Mouse (Mus musculus) brain, embryonic 14.5 days (tissue): ENCODE data around the gene Cux1. TPM values are rescaled to one million over a fixed set of nuclear protein-coding genes. Genes with fewer than 3 reads are reported as not detected.

Source experiments
- DNase-seq: peaks from one replicate; pipeline ENCODE4 v3.0.0-alpha.2; 2011; ENCODE audit warnings: low read depth
- CTCF ChIP-seq: fragments of 200-500 bp; IDR thresholded peaks from 2 replicates; pipeline ENCODE4 v1.5.1; 2012; ENCODE audit warnings: inconsistent platforms, mild to moderate bottlenecking, moderate library complexity, borderline replicate concordance; ENCODE audit not compliant: insufficient read depth, insufficient read length; ENCODE audit errors: extremely low read depth
- POLR2A ChIP-seq: fragments of 200-500 bp; IDR thresholded peaks from 2 replicates; pipeline ENCODE4 v1.6.1; 2012; ENCODE audit warnings: mild to moderate bottlenecking, inconsistent platforms, borderline replicate concordance; ENCODE audit not compliant: poor library complexity, insufficient read depth, insufficient read length, severe bottlenecking; ENCODE audit errors: extremely low read depth
- polyA plus RNA-seq: library from polyadenylated mRNA; depleted of rRNA; stranded (reverse); fragments of >200 nt; gene quantifications from 2 replicates; pipeline ENCODE4 v1.2.3, GENCODE M21; 2012

The Cux1 gene
- polyA plus RNA-seq, 1 experiment = 92.0 TPM

- no peak for DNase-seq
- TF ChIP-seq CTCF (no peak), POLR2A (no peak)
Measured at GRCm38 (mm10) chr5:136362473-136363230, 204.6 kb downstream of the Cux1 start.

DNA sequence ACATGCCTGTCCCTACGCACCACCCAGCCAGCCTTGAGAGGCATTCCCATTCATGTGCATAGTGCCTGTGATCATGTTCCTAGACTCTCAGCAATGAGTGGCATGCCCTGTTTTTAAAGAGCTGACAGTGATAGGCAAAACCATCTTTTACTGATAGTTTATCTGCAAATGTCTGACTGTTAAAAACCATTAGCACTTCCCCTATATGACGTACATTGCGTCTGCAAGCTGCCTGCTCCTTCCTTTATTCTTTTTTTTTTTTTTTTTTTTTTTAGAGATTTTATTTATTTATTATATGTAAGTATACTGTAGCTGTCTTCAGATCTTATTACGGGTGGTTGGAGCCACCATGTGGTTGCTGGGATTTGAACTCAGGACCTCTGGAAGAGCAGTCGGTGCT lies 205.3 kb downstream of the Cux1 start:
- TF ChIP-seq POLR2A (no peak), CTCF (no peak)
- no peak for DNase-seq

DNA sequence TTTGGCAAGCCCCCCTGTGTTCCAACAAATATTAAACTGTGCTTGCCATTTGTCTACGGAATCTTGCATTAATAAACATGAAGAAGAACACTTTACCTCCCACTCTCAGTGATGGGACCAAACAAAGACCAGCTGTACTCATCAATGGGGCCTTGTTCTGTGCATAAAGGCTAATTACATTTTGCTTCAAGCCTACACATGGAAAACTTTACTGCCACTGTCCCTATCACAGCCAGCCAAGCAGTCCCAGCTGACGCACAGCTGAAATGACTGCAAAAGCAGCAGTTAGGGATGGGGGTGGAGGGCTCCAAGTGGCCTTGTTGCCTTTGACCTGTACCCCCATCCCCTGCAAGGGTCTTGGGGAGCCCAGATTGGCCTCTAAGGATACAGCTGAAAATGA lies 210.1 kb downstream of the Cux1 start:
- DNase-seq = peak; percentile 85
- TF ChIP-seq POLR2A (no peak), CTCF (no peak)

DNA sequence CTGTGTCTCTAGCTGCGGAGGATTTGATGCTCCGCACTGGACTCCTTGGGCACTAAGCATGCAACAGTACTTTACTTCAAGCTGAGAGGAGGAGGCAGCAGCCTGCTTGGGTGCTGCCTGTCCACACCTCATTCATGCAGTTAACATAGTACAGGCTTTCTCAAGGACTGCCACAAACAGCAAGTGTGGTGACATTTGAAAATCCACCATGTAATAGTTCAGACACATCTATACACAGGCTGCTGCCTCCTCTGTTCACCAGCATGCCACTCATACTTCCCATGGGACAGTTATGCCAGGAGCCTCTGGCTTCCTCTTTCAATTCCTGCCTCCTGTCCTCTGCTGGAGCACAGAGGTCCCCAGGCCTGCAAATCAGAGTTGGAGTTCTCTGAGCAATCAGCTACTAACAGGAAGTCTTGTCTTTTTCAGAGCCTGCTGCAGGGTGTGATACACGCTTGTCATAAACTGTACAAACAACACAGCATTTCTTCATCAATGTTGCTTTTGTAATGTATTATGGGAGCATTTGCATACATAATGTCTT lies 211.6 kb downstream of the Cux1 start:
- no peak for DNase-seq
- TF ChIP-seq CTCF = no peak
- TF ChIP-seq POLR2A = no peak

- TF ChIP-seq CTCF (no peak), POLR2A (no peak)
- peak; percentile 34 for DNase-seq
Measured at GRCm38 (mm10) chr5:136354729-136355128, 212.6 kb downstream of the Cux1 start.

- DNase-seq = peak; percentile 65
Measured at GRCm38 (mm10) chr5:136353114-136353513, 214.2 kb downstream of the Cux1 start.

GRCm38 (mm10) chr5:136343156-136343890 lies 224.0 kb downstream of the Cux1 start:
- TF ChIP-seq CTCF (no peak), POLR2A (no peak)
- DNase-seq = no peak

More at GRCm38 (mm10) chr5:136353114-136353513, 214.2 kb downstream of the Cux1 start:
- TF ChIP-seq POLR2A = no peak
- no peak for TF ChIP-seq CTCF

- no peak for DNase-seq
Measured at GRCm38 (mm10) chr5:136336798-136337527, 230.3 kb downstream of the Cux1 start.

GRCm38 (mm10) chr5:136335681-136336080 lies 231.6 kb downstream of the Cux1 start:
- TF ChIP-seq CTCF (no peak), POLR2A (no peak)
- DNase-seq = no peak

More at GRCm38 (mm10) chr5:136336798-136337527, 230.3 kb downstream of the Cux1 start:
- TF ChIP-seq POLR2A (no peak), CTCF (no peak)

DNA sequence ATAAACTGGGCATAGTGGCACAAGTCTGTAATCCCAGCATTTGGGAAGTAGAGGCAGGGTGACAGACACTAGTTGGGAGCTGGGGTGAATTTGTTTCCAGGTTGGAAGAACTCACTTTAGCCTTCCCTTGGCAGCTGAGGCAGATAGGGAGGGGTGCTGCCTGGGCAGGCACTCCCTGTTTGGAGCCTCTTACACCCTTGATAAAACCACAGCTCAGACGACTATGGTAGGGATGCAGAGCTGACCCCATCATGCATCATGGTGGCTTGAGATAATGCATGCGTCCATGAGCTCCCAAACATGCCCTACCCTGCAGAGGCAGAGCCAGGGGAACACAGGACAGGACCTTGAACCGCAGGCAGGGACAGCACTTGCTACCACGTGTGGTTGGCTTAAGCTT lies 232.5 kb downstream of the Cux1 start:
- DNase-seq = no peak
- TF ChIP-seq CTCF (no peak), POLR2A (no peak)

- no peak for DNase-seq
- no peak for TF ChIP-seq CTCF
- no peak for TF ChIP-seq POLR2A
Measured at GRCm38 (mm10) chr5:136334051-136334450, 233.2 kb downstream of the Cux1 start.

GRCm38 (mm10) chr5:136332786-136333462 lies 234.4 kb downstream of the Cux1 start:
- peak; percentile 43 for DNase-seq

More at GRCm38 (mm10) chr5:136332786-136333462, 234.4 kb downstream of the Cux1 start:
- no peak for TF ChIP-seq CTCF
- no peak for TF ChIP-seq POLR2A
